Mouse (Mus musculus) myocyte (in vitro differentiated cells): ENCODE measurements around the gene Tubg2. TPM values are rescaled to one million over a fixed set of nuclear protein-coding genes. Genes with fewer than 3 reads are reported as not detected.

Experiments used
- H3K27me3 ChIP-seq: one replicate; pipeline ENCODE4 v1.6.1; 2011; ENCODE audit not compliant: control insufficient read depth, insufficient read depth, insufficient read length
- H3K36me3 ChIP-seq: one replicate; pipeline ENCODE4 v1.6.1; 2011; ENCODE audit not compliant: control insufficient read depth, insufficient read depth
- H3K4me2 ChIP-seq: one replicate; pipeline ENCODE4 v1.6.1; 2011; ENCODE audit warnings: low read depth, control low read depth
- H3K4me3 ChIP-seq: one replicate; pipeline ENCODE4 v1.5.1; 2011; ENCODE audit warnings: mild to moderate bottlenecking, control low read depth, moderate library complexity
- H3K79me2 ChIP-seq: one replicate; pipeline ENCODE4 v1.6.1; 2011; ENCODE audit not compliant: control insufficient read depth, insufficient read depth
- H3ac ChIP-seq: one replicate; pipeline ENCODE4 v1.6.1; 2011; ENCODE audit not compliant: control insufficient read depth, insufficient read length
- CEBPB ChIP-seq: IDR thresholded peaks from 2 replicates; pipeline ENCODE4 v1.6.1; 2011; ENCODE audit warnings: mild to moderate bottlenecking, moderate library complexity; ENCODE audit not compliant: poor library complexity, insufficient read depth, severe bottlenecking
- E2F4 ChIP-seq: IDR thresholded peaks from one replicate; pipeline ENCODE4 v1.6.1; 2011; ENCODE audit warnings: mild to moderate bottlenecking, control low read depth, moderate library complexity; ENCODE audit not compliant: insufficient read depth
- MAX ChIP-seq: IDR thresholded peaks from one replicate; pipeline ENCODE4 v1.6.1; 2011; ENCODE audit warnings: low read depth, mild to moderate bottlenecking, control low read depth
- MYOD1 ChIP-seq, 3 experiments: IDR thresholded peaks; one replicate each; pipeline ENCODE4 v1.6.1; 2011; ENCODE audit warnings: control low read depth in 2 of 3, low read depth in 2 of 3, mild to moderate bottlenecking in 2 of 3, moderate library complexity in 1 of 3; ENCODE audit not compliant: insufficient read length in 2 of 3, control insufficient read depth in 1 of 3
- MYOG ChIP-seq, 3 experiments: IDR thresholded peaks; one replicate each; pipeline ENCODE4 v1.6.1; 2011; ENCODE audit warnings: control low read depth in 2 of 3, low read depth in 2 of 3, mild to moderate bottlenecking in 2 of 3; ENCODE audit not compliant: insufficient read length in 2 of 3, control insufficient read depth in 1 of 3, insufficient read depth in 1 of 3
- POLR2A ChIP-seq: IDR thresholded peaks from one replicate; pipeline ENCODE4 v1.6.1; 2011; ENCODE audit warnings: low read depth, mild to moderate bottlenecking, control low read depth, moderate library complexity; ENCODE audit not compliant: insufficient read length
- POLR2AphosphoS2 ChIP-seq: IDR thresholded peaks from one replicate; pipeline ENCODE4 v1.6.1; 2011; ENCODE audit warnings: low read depth, control low read depth; ENCODE audit not compliant: insufficient read length
- REST ChIP-seq: IDR thresholded peaks from one replicate; pipeline ENCODE4 v1.6.1; 2011; ENCODE audit warnings: mild to moderate bottlenecking, control low read depth, moderate library complexity; ENCODE audit not compliant: insufficient read depth, insufficient read length
- SRF ChIP-seq: IDR thresholded peaks from one replicate; pipeline ENCODE4 v1.6.1; 2011; ENCODE audit warnings: low read depth; ENCODE audit not compliant: control insufficient read depth, insufficient read length
- TCF12 ChIP-seq: IDR thresholded peaks from one replicate; pipeline ENCODE4 v1.6.1; 2011; ENCODE audit warnings: mild to moderate bottlenecking, control low read depth; ENCODE audit not compliant: poor library complexity, insufficient read depth, severe bottlenecking
- TCF3 ChIP-seq: IDR thresholded peaks from one replicate; pipeline ENCODE4 v1.6.1; 2011; ENCODE audit warnings: low read depth, control low read depth; ENCODE audit not compliant: insufficient read length
- USF1 ChIP-seq: IDR thresholded peaks from one replicate; pipeline ENCODE4 v1.6.1; 2011; ENCODE audit warnings: low read depth, mild to moderate bottlenecking, control low read depth, moderate library complexity
- polyA plus RNA-seq: library from polyadenylated mRNA; unstranded; fragments of >200 nt; fragmentation: generic; extraction: Trizol; gene quantifications from one replicate; pipeline ENCODE4 v1.2.1, GENCODE M21; 2012; ENCODE audit warnings: missing spikeins

Gene Tubg2
- polyA plus RNA-seq, 1 experiment: 0.18 TPM

DNA sequence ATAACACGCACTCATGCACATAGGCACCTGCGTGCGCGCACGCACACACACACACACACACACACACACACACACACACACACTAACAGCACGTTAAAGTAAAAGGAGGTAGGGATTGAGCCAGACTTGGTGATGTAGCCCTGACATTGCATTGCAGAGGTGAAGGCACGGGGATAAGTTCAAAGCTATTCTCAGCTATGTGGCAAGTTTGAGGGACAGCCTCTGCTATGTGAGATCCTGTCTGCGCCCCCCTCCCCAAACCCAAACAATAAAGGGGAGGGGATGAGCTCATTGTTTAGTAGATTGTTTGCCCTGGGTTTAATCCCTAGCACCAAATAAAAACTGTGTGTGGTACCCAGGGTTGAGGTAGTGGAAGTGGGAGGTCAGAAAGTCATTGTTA, 14.6 kb upstream of the Tubg2 start:
- H3K27me3 ChIP-seq: no peaks in the 10 kb centered on the region
- no peak overlapping the region for H3K4me3 ChIP-seq
- no peaks in the 10 kb centered on the region for H3K36me3 ChIP-seq
- TF ChIP-seq SRF: no peak
- no peak for TF ChIP-seq MYOD1 (IDR thresholded peaks at IDR 0.05; ENCODE audit: control insufficient read depth in 1 of 3, insufficient read length in 2 of 3, low read depth in 2 of 3)
- TF ChIP-seq E2F4: no peak
- no peak for TF ChIP-seq POLR2A
- TF ChIP-seq TCF12: no peak
- H3ac ChIP-seq: no peak overlapping the region
- H3K4me2 ChIP-seq: no peak overlapping the region
- no peaks in the 10 kb centered on the region for H3K79me2 ChIP-seq

DNA sequence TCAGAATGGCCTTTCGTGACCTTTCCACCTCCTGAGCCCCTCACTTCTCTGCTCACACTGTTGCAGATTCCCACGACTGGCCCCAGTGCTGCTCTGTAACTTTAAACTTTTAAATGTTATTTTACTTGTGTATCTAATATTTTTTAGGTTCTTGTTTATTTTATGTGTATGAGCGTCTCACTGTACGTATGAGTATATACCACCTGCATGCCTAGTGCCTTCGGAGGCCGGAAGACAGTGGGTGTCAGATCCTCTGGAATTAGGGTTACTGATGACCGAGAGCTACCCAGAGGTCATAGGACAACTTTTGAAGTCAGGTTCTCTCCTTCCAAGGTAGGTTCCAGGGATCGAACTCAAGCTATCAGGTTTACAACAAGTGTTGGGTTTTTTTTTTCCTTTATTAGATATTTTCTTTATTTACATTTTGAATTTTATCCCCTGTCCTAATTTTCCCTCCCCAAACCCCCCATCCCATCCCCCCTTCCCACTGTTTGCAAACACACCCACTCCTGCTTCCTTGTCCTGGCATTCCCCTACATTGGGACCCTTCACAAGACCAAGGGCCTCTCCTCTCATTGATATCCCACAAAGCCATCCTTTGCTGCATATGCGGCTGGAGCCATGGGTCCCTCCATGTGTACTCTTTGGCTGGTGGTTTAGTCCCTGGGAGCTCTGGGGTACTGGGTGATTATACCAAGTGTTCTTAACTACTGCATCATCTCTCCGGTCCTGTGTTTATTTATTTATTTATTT, 13.3 kb upstream of the Tubg2 start:
- TF ChIP-seq POLR2A: no peak
- TF ChIP-seq CEBPB: no peak
- no peak for TF ChIP-seq SRF
- no peak for TF ChIP-seq MYOD1 (IDR thresholded peaks at IDR 0.05; ENCODE audit: control insufficient read depth in 1 of 3, insufficient read length in 2 of 3, low read depth in 2 of 3)
- TF ChIP-seq E2F4: no peak
- no peak for TF ChIP-seq MAX
- no peak for TF ChIP-seq TCF3
- no peak for TF ChIP-seq MYOG (IDR thresholded peaks at IDR 0.05; ENCODE audit: control insufficient read depth in 1 of 3, insufficient read depth in 1 of 3, insufficient read length in 2 of 3, low read depth in 2 of 3)
- no peak for TF ChIP-seq TCF12
- no peak for TF ChIP-seq POLR2AphosphoS2
- no peak for TF ChIP-seq REST
- no peak for TF ChIP-seq USF1
- Histone ChIP-seq H3K4me2 (no peak overlapping the region), H3K79me2 (no peaks in the 10 kb centered on the region), H3K4me3 (no peak overlapping the region), H3K27me3 (no peaks in the 10 kb centered on the region), H3ac (no peak overlapping the region), H3K36me3 (no peaks in the 10 kb centered on the region)

DNA sequence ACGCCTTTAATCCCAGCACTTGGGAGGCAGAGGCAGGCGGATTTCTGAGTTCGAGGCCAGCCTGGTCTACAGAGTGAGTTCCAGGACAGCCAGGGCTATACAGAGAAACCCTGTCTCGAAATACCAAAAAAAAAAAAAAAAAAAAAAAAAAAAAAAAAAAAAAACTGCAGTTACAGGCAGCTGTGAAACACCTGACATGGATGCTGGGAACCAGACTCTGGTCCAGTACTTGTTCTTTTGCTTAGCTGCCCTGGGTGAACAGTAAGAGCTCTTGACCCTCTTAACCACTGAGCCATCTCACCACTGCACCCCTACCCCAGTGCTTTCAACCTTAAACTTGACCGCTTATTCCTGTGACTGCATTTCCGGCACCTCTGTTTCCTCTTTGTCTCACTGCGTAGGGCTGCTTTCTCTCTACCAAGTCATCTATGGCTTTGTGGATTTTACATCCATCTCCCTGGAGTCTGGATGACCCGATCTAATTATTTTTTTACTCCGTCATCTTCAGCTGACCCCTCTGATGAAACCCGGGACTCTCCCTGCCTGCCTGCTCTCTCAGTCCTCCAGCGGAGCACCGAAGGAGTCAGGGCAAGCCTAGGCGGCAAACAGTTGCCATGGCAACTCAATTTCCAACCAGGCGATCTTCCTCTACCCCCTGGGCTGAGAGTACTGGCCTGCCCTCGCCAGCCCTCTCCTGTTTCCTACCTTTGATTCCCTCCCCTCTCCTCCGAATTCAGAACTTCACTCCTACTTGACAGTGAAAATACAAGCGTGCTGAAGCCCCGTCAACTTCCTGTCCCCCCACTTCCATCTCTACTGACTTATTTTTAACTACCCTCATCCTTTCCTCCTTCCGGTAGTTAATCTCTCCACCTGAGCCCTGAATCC, 12.1 kb upstream of the Tubg2 start:
- Histone ChIP-seq H3K4me3 (no peak overlapping the region), H3K36me3 (no peaks in the 10 kb centered on the region), H3K27me3 (no peaks in the 10 kb centered on the region), H3K4me2 (peak overlapping the region; percentile 6), H3ac (no peak overlapping the region), H3K79me2 (no peaks in the 10 kb centered on the region)
- TF ChIP-seq POLR2AphosphoS2 (no peak), TCF3 (no peak), MYOD1 (IDR thresholded peaks at IDR 0.05; ENCODE audit: control insufficient read depth in 1 of 3, insufficient read length in 2 of 3, low read depth in 2 of 3) (no peak), MYOG (IDR thresholded peaks at IDR 0.05; ENCODE audit: control insufficient read depth in 1 of 3, insufficient read depth in 1 of 3, insufficient read length in 2 of 3, low read depth in 2 of 3) (no peak), CEBPB (no peak)

DNA sequence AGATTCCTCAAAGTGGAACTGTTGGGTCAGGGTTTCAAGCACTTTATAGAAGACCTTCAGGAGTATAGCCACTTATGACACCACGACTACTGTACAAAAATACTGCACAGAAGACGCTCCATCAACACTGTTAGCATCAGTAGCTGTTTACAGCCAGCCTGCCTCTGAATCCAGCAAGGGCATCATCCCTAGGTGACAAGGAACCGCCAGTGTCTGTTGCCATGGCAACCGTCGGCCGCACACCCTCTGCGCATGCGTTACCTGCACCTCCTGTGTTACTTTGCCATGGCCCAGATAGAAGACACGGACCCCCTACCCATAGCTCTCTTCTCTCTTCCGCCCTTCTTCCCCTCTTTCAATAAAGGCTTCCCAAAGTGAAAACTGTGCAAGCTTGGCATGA, 9.3 kb upstream of the Tubg2 start:
- Histone ChIP-seq H3K4me2 (no peak overlapping the region), H3K4me3 (no peak overlapping the region), H3K79me2 (no peaks in the 10 kb centered on the region), H3K27me3 (no peaks in the 10 kb centered on the region), H3K36me3 (no peaks in the 10 kb centered on the region), H3ac (no peak overlapping the region)
- no peak for TF ChIP-seq E2F4
- no peak for TF ChIP-seq MYOG (IDR thresholded peaks at IDR 0.05; ENCODE audit: control insufficient read depth in 1 of 3, insufficient read depth in 1 of 3, insufficient read length in 2 of 3, low read depth in 2 of 3)
- no peak for TF ChIP-seq CEBPB
- TF ChIP-seq MAX: no peak
- no peak for TF ChIP-seq SRF
- no peak for TF ChIP-seq USF1
- no peak for TF ChIP-seq MYOD1 (IDR thresholded peaks at IDR 0.05; ENCODE audit: control insufficient read depth in 1 of 3, insufficient read length in 2 of 3, low read depth in 2 of 3)
- TF ChIP-seq REST: no peak
- no peak for TF ChIP-seq POLR2AphosphoS2
- TF ChIP-seq POLR2A: no peak
- no peak for TF ChIP-seq TCF12
- no peak for TF ChIP-seq TCF3
